Mouse (Mus musculus): ENCODE data around the gene Arhgap28. TPM values are rescaled to one million over a fixed set of nuclear protein-coding genes. Genes with fewer than 3 reads are reported as not detected.

Arhgap28 gene
- under 1 TPM; 0.34 to 0.73 (median 0.61) TPM for total RNA-seq (2022)

DNA sequence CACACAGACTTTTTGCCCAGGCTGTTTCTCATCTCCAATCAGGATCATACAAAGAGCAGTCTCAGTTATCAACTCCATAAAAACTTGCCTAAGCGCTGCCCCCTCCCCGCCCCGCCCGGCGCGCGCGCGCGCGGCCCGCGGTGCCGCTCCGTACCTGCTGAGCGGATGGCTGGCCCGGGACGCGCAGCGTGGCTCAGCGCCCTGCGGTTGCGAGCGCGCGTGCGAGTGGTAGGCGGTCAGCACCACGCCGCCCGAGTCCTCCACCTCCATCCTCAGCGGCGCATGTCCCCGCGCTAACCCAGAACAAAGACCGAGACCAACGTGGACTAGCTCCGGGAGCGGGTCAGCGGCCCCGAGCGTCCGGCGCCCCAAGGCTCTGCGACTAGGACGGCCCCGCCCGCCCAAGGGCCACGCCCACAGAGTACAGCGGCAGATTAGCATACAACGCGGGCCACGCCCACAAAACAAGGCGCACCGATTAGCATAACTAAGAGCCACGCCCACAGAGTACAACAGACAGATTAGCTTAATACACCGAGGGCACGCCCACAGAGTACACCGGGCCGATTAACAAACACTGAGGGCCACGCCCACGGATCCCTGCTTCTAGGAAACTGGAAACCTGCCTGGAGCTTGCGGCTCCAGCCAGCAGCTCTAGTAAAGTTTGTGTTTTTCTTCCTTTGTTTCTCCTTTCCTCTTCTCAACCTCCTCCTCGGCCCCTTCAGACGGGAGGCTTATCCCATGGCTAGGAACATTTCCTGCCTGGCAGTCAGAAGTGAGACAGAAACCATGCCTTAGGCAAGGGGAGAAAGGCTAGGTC, at the start of gene Arhgap28:
Arhgap28 (minus strand) TSS at position 380 of the 820 bp plus-strand sequence.
- peak; percentile 32 to 37 for DNase-seq (ENCODE audit: low spot score in 2 of 2)

GRCm38 (mm10) chr17:68046341-68046675, 42.4 kb upstream of the Arhgap28 start:
- DNase-seq (ENCODE audit: low spot score in 2 of 2): no peak

GRCm38 (mm10) chr17:68045655-68046340, 41.9 kb upstream of the Arhgap28 start:
- DNase-seq (ENCODE audit: low spot score in 2 of 2): no peak

GRCm38 (mm10) chr17:68042377-68042776, 38.5 kb upstream of the Arhgap28 start:
- no peak for DNase-seq (ENCODE audit: low spot score in 2 of 2)

GRCm38 (mm10) chr17:68037011-68037410, 33.1 kb upstream of the Arhgap28 start:
- DNase-seq (ENCODE audit: low spot score in 2 of 2): no peak

- no peak for DNase-seq (ENCODE audit: low spot score in 2 of 2)
Measured at GRCm38 (mm10) chr17:68029495-68029894, 25.6 kb upstream of the Arhgap28 start.

DNA sequence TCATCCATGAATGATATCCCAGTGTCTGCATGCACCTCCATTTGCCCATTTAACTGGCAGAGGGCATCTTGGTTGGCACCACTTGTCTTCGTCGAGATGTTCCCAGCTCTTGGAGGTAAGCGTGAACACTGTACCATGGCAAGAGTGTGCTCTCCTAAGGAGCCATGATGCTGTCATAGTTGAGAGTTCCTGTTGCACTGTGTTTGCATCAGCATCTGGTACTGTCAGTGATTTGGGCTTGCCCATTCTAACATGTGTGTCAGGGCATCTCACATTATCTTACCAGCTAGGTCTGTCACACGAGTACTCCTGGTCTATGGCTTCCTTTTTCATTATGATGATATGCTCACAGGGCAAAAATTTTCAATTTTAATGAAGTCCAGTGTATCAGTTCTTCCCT, 24.6 kb upstream of the Arhgap28 start:
- no peak for DNase-seq (ENCODE audit: low spot score in 2 of 2)

DNA sequence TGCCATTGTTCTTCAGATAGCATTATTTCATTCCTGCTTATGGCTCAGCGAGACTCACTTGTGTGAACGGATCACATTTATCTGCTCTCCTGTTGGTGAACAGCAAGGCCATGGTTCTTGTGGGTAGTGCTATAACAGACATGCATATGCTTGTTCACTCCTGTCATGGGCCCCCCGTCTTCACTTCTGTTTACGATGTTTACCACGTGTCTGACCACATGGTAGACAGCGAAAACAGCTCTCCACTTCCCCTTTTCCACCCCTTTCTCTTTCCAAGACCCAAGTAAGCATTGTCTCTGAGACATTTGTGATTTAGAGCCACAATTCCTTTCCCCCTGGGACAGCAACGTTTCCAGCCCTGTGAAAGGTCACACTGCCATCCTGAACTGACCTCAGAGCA, 20.4 kb upstream of the Arhgap28 start:
- DNase-seq (ENCODE audit: low spot score in 2 of 2): no peak

- DNase-seq (ENCODE audit: low spot score in 2 of 2): no peak
Measured at GRCm38 (mm10) chr17:68019466-68020065, 15.6 kb upstream of the Arhgap28 start.

GRCm38 (mm10) chr17:68017095-68017494, 13.2 kb upstream of the Arhgap28 start:
- DNase-seq (ENCODE audit: low spot score in 2 of 2): no peak

DNA sequence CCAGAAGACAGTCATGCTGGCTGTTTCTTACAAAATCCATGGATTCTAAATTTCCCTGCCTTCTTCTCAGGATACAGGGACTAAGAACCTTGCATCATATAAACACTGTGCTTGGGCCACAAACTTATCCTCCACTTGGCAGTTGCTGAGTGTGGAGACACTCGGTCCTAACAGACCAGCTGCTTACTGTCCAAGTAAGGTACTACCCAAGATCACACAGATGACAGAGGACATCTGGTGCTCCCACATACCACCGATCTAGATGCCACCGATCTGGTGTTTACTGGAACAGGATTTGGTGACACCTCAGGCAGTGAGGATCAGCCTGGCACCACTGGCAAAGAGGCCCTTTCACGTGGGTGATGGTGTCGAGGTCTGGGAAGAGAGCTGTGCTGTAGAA, 7.7 kb upstream of the Arhgap28 start:
- no peak for DNase-seq (ENCODE audit: low spot score in 2 of 2)

GRCm38 (mm10) chr17:68010041-68010440, 6.1 kb upstream of the Arhgap28 start:
- no peak for DNase-seq (ENCODE audit: low spot score in 2 of 2)

DNA sequence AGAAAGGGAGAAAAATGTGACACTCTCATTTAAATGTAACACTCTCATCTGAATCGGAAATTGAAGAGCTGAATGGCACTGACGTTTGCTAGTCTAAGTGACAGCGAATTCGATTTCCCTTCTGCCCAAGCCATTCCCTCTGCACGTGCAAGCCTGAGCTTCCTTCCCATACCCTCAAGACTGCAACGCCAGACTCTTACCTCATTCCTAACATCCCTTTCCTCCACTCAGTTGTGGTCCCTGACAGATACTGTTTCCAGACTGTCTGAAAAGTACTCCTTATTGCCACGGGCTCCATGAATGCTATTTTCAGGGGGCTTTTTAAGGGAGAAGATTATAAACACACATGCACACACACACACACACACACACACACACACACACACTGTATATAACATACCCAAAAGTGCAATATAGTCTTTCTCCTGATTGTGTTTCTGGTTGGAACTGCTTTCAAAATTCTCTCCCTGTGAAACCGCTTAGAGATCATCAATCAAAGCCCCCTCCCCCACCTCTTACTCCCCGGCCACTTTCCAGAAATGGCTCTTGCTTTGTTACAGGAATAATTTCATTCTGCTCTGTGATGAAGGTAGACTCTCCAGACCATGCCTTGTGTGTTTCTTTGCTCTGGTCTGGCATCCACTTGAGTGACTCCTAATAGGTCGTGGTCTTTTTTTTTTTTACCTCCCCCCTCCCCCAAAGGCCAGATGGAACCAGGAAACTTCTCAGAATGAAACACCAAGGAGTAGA, 836 bp upstream of the Arhgap28 start:
- DNase-seq (ENCODE audit: low spot score in 2 of 2): no peak

GRCm38 (mm10) chr17:68002608-68003595, 1.0 kb downstream of the Arhgap28 start:
- no peak for DNase-seq (ENCODE audit: low spot score in 2 of 2)

GRCm38 (mm10) chr17:67999801-68000200, 4.1 kb downstream of the Arhgap28 start:
- DNase-seq (ENCODE audit: low spot score in 2 of 2): no peak

GRCm38 (mm10) chr17:67996769-67997155, 7.2 kb downstream of the Arhgap28 start:
- no peak for DNase-seq (ENCODE audit: low spot score in 2 of 2)

DNA sequence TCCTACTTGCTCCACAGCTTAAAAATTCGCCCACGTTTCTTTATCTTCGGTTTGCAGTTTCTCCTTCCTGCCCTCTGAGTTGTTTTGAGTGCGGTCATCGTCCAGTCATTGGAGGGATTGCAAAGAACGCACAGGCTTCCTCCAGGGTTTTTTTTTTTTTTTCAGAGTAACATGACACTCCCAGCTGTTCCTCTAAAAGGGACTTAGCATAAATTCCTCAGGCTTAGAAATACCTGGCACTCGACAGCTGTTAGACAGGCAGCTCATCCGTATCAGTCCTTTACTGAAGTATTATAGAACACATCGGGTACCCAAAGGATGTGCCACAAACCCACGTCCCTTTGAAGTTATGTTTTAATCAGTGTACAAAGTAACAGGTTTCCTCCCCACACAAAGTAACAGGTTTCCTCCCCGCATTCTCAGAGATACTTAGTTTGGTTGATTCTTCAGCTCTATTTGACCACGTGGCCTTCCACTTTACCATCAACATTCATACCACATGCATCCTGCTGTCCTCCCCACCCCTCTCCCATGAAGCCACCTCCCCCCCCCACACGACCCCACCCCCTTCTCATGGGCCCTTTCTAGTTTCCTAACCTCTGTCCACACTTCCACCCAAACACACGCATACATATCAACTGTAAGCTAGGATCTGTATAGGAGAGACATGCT, 7.7 kb downstream of the Arhgap28 start:
- DNase-seq (ENCODE audit: low spot score in 2 of 2): no peak

- no peak for DNase-seq (ENCODE audit: low spot score in 2 of 2)
Measured at GRCm38 (mm10) chr17:67995277-67995819, 8.6 kb downstream of the Arhgap28 start.

DNA sequence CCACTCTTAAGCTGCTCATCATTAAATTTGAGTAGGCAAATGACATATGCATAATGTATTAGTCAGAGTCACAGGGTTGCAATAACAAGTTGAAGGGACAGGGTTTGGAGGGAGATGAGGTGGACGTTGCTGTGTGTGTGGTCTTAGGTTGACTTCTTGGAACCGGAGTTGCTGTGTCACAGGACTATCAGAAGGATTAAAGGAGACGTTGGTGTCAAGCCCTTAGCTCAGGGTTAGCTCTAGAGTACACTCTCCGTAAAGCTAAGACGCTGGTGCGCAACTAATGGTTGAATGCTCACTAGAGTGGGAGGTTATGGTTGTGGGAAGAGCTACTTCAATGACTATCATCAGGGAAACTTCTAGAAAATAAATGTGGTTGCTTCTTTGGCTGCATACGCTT, 9.1 kb downstream of the Arhgap28 start:
- no peak for DNase-seq (ENCODE audit: low spot score in 2 of 2)
